Mouse (Mus musculus) liver, embryonic 14.5 days (tissue): ENCODE results near the gene Gid4. TPM values are rescaled to one million over a fixed set of nuclear protein-coding genes. Genes with fewer than 3 reads are reported as not detected.

ENCODE experiments used
- ATAC-seq: fragments of 200-750 bp; cut with Nextera tagmentation; 2 replicates; pipeline ENCODE4 v1.8.0; 2017; ENCODE audit warnings: moderate number of reproducible peaks, mild to moderate bottlenecking, moderate library complexity; ENCODE audit not compliant: insufficient read depth
- DNase-seq, 3 experiments: peaks; one replicate each; pipeline ENCODE4 v3.0.0-alpha.2; 2012 to 2013; ENCODE audit warnings: low read depth in 3 of 3, low spot score in 3 of 3
- H3K27ac ChIP-seq: fragments of 300-500 bp; sonication (generic); 2 replicates; pipeline ENCODE4 v1.5.1; 2014; ENCODE audit warnings: moderate library complexity, mild to moderate bottlenecking, control low read depth, inconsistent platforms
- H3K27me3 ChIP-seq: fragments of 300-500 bp; sonication (generic); 2 replicates; pipeline ENCODE4 v1.6.1; 2014; ENCODE audit warnings: mild to moderate bottlenecking, low read length, moderate library complexity; ENCODE audit not compliant: control insufficient read depth, insufficient read depth
- H3K36me3 ChIP-seq: fragments of 300-500 bp; sonication (generic); replicated peaks from 2 replicates; pipeline ENCODE4 v1.6.1; 2014; ENCODE audit warnings: low read depth; ENCODE audit not compliant: control insufficient read depth, insufficient read depth
- H3K4me1 ChIP-seq, 2 experiments: fragments of 200-500 bp in 1 of 2; fragments of 300-500 bp in 1 of 2; sonication (generic) in 1 of 2; replicated peaks; 2 replicates each; pipeline ENCODE4 v1.6.1; 2012 to 2014; ENCODE audit warnings: antibody characterized with exemption in 1 of 2, inconsistent platforms in 1 of 2, low read length in 1 of 2; ENCODE audit not compliant: control insufficient read depth in 2 of 2, insufficient read depth in 2 of 2
- H3K4me2 ChIP-seq: fragments of 300-500 bp; sonication (generic); 2 replicates; pipeline ENCODE4 v1.6.1; 2014; ENCODE audit warnings: low read depth, mild to moderate bottlenecking, control low read depth, moderate library complexity
- H3K4me3 ChIP-seq, 2 experiments: fragments of 200-500 bp in 1 of 2; fragments of 300-500 bp in 1 of 2; sonication (generic) in 1 of 2; 2 replicates each; pipeline ENCODE4 v1.5.1; 2012 to 2014; ENCODE audit warnings: low read depth in 2 of 2, low read length in 2 of 2, mild to moderate bottlenecking in 2 of 2, control low read depth in 1 of 2, inconsistent platforms in 1 of 2, moderate library complexity in 1 of 2; ENCODE audit not compliant: insufficient read depth in 1 of 2
- H3K9ac ChIP-seq: fragments of 300-500 bp; sonication (generic); replicated peaks from 2 replicates; pipeline ENCODE4 v1.6.1; 2014; ENCODE audit warnings: mild to moderate bottlenecking, control low read depth, moderate library complexity
- H3K9me3 ChIP-seq: fragments of 300-500 bp; sonication (generic); 2 replicates; pipeline ENCODE4 v1.6.1; 2016; ENCODE audit warnings: low read length, mixed read lengths; ENCODE audit not compliant: control insufficient read depth
- CTCF ChIP-seq: IDR thresholded peaks from 2 replicates; pipeline ENCODE4 v1.5.1; 2016; ENCODE audit warnings: antibody characterized with exemption, low read depth, control low read depth
- EP300 ChIP-seq: IDR thresholded peaks from 2 replicates; pipeline ENCODE4 v1.6.1; 2016; ENCODE audit warnings: antibody characterized with exemption, low read depth
- WGBS: fragments of 180-500 bp; shearing (Covaris S2); extraction: QIAGEN DNeasy Blood & Tissue Kit; methylation state at CpG from one replicate; pipeline ENCODE4 v1.1.7; 2014; ENCODE audit not compliant: insufficient replicate concordance; 5-methylcytosine and 5-hydroxymethylcytosine counted together
- polyA plus RNA-seq, 2 experiments: library from polyadenylated mRNA; depleted of rRNA in 1 of 2; stranded (reverse) in 1 of 2; unstranded in 1 of 2; fragments of >200 nt; fragmentation: Nextera tagmentation in 1 of 2; extraction: Ambion mirVana in 1 of 2; gene quantifications; 2 replicates each; pipeline versions ENCODE4 v1.2.1 to v1.2.3; 2012 to 2014

Gene Gid4
- polyA plus RNA-seq, 2 experiments, result 6.1 to 8.4 TPM

DNA sequence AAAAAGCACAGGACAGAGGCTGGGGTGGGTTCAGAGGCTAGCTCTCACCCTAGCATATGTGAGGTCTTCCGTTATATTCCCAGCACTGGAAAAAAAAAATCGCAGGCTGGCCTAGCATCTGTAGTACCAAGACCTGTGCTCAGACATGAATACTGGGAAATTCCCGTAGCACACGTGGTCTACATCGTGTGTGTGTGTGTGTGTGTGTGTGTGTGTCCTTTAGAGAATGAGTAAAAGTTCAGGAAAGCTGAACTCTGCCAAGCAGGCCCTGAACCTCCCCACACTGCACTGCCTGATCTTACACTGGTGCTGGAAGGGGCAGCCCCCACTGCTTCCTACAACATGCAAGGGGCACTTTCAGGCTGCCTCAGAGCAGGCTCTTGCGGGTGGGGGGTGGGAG is 42.5 kb upstream of the Gid4 start:
- no peaks in the 10 kb centered on the region for H3K36me3 ChIP-seq

DNA sequence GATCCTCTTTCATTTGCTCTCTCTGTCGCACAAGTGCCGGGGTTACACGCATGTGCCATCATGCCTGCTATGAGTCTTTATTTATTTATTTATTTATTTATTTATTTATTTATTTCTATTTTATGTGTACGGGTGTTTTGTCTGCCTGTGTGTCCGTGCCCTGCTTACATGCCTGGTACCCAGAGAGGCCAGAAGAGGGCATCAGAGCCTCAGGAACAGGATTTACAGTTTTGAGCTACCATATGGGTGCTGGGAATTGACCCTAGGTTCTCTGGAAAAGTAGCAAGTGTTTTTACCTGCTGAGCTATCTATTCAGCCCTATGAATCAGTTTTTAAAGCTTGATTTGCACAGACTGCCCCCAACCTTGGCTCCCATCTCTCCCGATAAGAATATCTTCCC is 33.4 kb upstream of the Gid4 start:
- no peak overlapping the region for H3K9ac ChIP-seq
- 76% methylated on average over 6 of the region's 6 CpGs for WGBS
- ATAC-seq (no peak), DNase-seq (no peak)
- H3K9me3 ChIP-seq, result no peaks in the 10 kb centered on the region
- H3K27ac ChIP-seq, result no peak overlapping the region
- H3K4me2 ChIP-seq, result no peak overlapping the region
- H3K4me3 ChIP-seq, result no peak overlapping the region
- TF ChIP-seq EP300 (no peak), CTCF (peak; percentile 29)
- H3K27me3 ChIP-seq, result no peaks in the 10 kb centered on the region
- H3K36me3 ChIP-seq, result no peaks in the 10 kb centered on the region
- no peaks in the 10 kb centered on the region for H3K4me1 ChIP-seq

More for the DNA sequence above, 42.5 kb upstream of the Gid4 start:
- Histone ChIP-seq H3K9me3 (no peaks in the 10 kb centered on the region), H3K9ac (no peak overlapping the region), H3K27ac (no peak overlapping the region), H3K4me1 (no peaks in the 10 kb centered on the region), H3K4me3 (no peak overlapping the region), H3K27me3 (no peaks in the 10 kb centered on the region), H3K4me2 (no peak overlapping the region)
- no peak for ATAC-seq
- no peak for TF ChIP-seq CTCF
- no peak for TF ChIP-seq EP300
- 72% methylated on average over 6 of the region's 6 CpGs for WGBS
- no peak for DNase-seq

DNA sequence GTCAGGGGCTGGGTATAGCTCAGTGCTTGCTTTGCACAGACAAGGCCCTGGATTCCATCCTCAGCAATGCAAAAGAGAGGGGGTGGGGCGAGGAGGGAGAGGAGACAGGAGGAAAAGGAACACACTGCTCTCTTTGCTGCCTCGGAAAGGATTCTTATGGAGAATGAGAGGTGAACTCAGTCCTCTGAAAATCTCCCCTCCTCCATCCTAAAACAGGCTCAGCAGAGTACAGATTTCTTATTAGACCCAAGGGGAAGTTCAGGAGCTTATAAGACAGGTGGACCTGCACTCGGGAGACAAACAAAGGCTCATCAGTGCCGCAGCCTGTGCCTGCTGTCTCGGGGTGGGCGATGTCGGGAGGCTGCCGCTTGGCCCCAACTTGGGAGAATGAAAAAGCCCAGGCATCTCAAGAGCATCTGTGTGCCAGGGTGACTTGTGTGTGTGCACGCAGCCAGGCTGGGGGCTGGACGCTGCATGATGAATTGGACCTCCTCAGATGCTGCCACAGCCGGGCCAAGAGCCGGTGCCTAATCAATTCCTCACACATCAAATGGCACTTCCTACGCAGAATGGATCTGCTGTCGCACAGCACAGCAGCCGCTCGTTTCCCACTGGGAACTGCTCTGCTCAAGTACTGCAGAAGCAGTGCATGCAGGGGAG is 32.1 kb upstream of the Gid4 start:
- Histone ChIP-seq H3K4me1 (no peaks in the 10 kb centered on the region), H3K27me3 (no peaks in the 10 kb centered on the region), H3K4me2 (no peak overlapping the region), H3K27ac (no peak overlapping the region), H3K36me3 (no peaks in the 10 kb centered on the region), H3K9me3 (no peaks in the 10 kb centered on the region), H3K4me3 (no peak overlapping the region), H3K9ac (no peak overlapping the region)
- TF ChIP-seq EP300, result no peak
- no peak for TF ChIP-seq CTCF
- no peak for ATAC-seq
- no peak for DNase-seq
- WGBS, result 25% methylated on average over 16 of the region's 16 CpGs

DNA sequence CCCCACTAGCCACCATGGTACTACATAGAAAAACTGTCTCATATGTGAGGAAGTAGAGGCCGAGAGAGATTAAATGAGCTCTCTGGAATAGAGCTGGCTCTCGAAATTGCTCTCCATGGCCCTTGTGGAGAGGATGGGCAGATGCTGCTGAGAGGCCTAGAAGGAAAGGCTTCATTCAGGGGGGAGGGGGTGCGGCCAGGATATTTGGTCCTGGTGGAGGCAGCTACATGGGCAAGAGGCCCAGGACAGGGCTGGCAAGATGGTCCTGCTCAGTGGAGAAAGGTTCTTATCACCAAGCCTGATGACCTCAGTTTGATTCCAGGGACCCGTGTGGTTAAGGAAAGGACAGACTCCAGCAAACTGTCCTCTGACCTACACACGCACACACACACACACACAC is 31.0 kb upstream of the Gid4 start:
- Histone ChIP-seq H3K9ac (no peak overlapping the region), H3K4me1 (no peaks in the 10 kb centered on the region), H3K27me3 (no peaks in the 10 kb centered on the region), H3K4me3 (no peak overlapping the region), H3K9me3 (no peaks in the 10 kb centered on the region), H3K36me3 (no peaks in the 10 kb centered on the region), H3K27ac (no peak overlapping the region), H3K4me2 (no peak overlapping the region)
- DNase-seq (no peak), ATAC-seq (no peak)
- 71% methylated on average over 5 of the region's 5 CpGs for WGBS
- no peak for TF ChIP-seq EP300
- no peak for TF ChIP-seq CTCF

DNA sequence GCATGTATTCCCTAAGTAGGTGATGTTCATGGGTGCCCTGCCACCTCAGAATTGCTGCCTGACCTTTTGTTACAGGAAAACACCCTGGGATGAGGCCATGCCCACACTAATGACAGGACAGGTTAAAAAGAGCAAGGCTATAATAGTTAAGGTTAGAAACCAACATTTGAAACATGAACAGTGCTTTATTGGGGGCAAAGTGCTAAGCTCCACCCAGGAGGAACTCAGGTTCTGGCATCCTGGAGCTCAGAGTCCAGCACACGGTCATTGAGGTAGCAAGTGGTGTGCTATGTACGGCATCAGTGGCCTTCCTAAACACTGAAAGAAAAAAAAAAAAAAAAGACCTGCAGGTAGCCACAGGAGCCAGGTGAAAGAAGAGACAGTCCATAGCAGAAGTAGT is 29.0 kb upstream of the Gid4 start:
- Histone ChIP-seq H3K27ac (no peak overlapping the region), H3K9ac (no peak overlapping the region), H3K9me3 (no peaks in the 10 kb centered on the region), H3K36me3 (no peaks in the 10 kb centered on the region), H3K4me2 (no peak overlapping the region), H3K27me3 (no peaks in the 10 kb centered on the region), H3K4me3 (no peak overlapping the region), H3K4me1 (no peaks in the 10 kb centered on the region)
- ATAC-seq, result no peak
- DNase-seq, result no peak
- TF ChIP-seq EP300, result no peak
- TF ChIP-seq CTCF, result no peak
- 71% methylated on average over 2 of the region's 2 CpGs for WGBS
